Mouse (Mus musculus) limb, embryonic 13.5 days (tissue): ENCODE results near the gene Gm28051. TPM values are rescaled to one million over a fixed set of nuclear protein-coding genes. Genes with fewer than 3 reads are reported as not detected.

Experiments
- ATAC-seq: fragments of 200-750 bp; cut with Nextera tagmentation; 2 replicates; pipeline ENCODE4 v1.8.0; 2017; ENCODE audit warnings: low read depth, moderate number of reproducible peaks, moderate TSS enrichment; ENCODE audit not compliant: low FRiP score
- H3K27ac ChIP-seq: fragments of 300-500 bp; sonication (generic); 2 replicates; pipeline ENCODE4 v1.5.1; 2015; ENCODE audit warnings: inconsistent platforms, mild to moderate bottlenecking, moderate library complexity
- H3K27me3 ChIP-seq: fragments of 300-500 bp; sonication (generic); 2 replicates; pipeline ENCODE4 v1.6.1; 2015; ENCODE audit warnings: mild to moderate bottlenecking, inconsistent platforms
- H3K36me3 ChIP-seq: fragments of 300-500 bp; sonication (generic); 2 replicates; pipeline ENCODE4 v1.6.1; 2015; ENCODE audit warnings: inconsistent platforms, mild to moderate bottlenecking, moderate library complexity
- H3K4me1 ChIP-seq: fragments of 300-500 bp; sonication (generic); 2 replicates; pipeline ENCODE4 v1.6.1; 2015; ENCODE audit warnings: inconsistent platforms
- H3K4me2 ChIP-seq: fragments of 300-500 bp; sonication (generic); replicated peaks from 2 replicates; pipeline ENCODE4 v1.6.1; 2015; ENCODE audit warnings: inconsistent platforms, mild to moderate bottlenecking, moderate library complexity
- H3K4me3 ChIP-seq: fragments of 300-500 bp; sonication (generic); 2 replicates; pipeline ENCODE4 v1.5.1; 2015; ENCODE audit warnings: moderate library complexity, mild to moderate bottlenecking, inconsistent platforms
- H3K9ac ChIP-seq: fragments of 300-500 bp; sonication (generic); 2 replicates; pipeline ENCODE4 v1.6.1; 2015; ENCODE audit warnings: mild to moderate bottlenecking, inconsistent platforms
- H3K9me3 ChIP-seq: fragments of 300-500 bp; sonication (generic); 2 replicates; pipeline ENCODE4 v1.6.1; 2016; ENCODE audit warnings: inconsistent platforms
- WGBS: fragments of 180-500 bp; shearing (Covaris S2); methylation state at CpG from one replicate; pipeline ENCODE4 v1.1.7; 2015; 5-methylcytosine and 5-hydroxymethylcytosine counted together
- polyA plus RNA-seq: library from polyadenylated mRNA; unstranded; fragments of >200 nt; fragmentation: Nextera tagmentation; extraction: Ambion mirVana; gene quantifications from 2 replicates; pipeline ENCODE4 v1.2.1, GENCODE M21; 2015

Gm28051 gene
- polyA plus RNA-seq, result not detected in 2 replicates

- Histone ChIP-seq H3K4me3 (peak within 1 kb of the TSS; percentile 90), H3K27me3 (no peaks in the 10 kb centered on the region), H3K36me3 (peaks cover 15% of the 10 kb centered on the region), H3K27ac (peak within 1 kb of the TSS; percentile 83), H3K9ac (peak within 1 kb of the TSS; percentile 87), H3K9me3 (no peaks in the 10 kb centered on the region), H3K4me2 (peak within 1 kb of the TSS; percentile 90), H3K4me1 (peaks cover 27% of the 10 kb centered on the region)
- ATAC-seq, result peak; percentile 97
- under 1% methylated on average over 73 of the region's 73 CpGs for WGBS
Observed at GRCm38 (mm10) chr12:102757689-102758402, at the start of gene Gm28051, which contains the start of the genes Gon7 and Ubr7. Gene Gm28051, minus strand, starts transcription at chr12:102757765. Gene Gon7, minus strand, starts transcription at chr12:102757803. Gene Ubr7, plus strand, starts transcription at chr12:102757967.

- no peak overlapping the region for H3K9ac ChIP-seq
- peaks cover 39% of the 10 kb centered on the region for H3K36me3 ChIP-seq
- no peak overlapping the region for H3K27ac ChIP-seq
- H3K4me2 ChIP-seq, result no peak overlapping the region
- no peaks in the 10 kb centered on the region for H3K4me1 ChIP-seq
- H3K9me3 ChIP-seq, result no peaks in the 10 kb centered on the region
- H3K4me3 ChIP-seq, result no peak overlapping the region
- 91% methylated on average over 2 of the region's 2 CpGs for WGBS
- H3K27me3 ChIP-seq, result no peaks in the 10 kb centered on the region
- no peak for ATAC-seq
Observed at GRCm38 (mm10) chr12:102799528-102799927, 42.0 kb upstream of the Gm28051 start.

GRCm38 (mm10) chr12:102787927-102788326 lies 30.4 kb upstream of the Gm28051 start:
- Histone ChIP-seq H3K4me2 (no peak overlapping the region), H3K9me3 (no peaks in the 10 kb centered on the region), H3K4me1 (no peaks in the 10 kb centered on the region), H3K36me3 (peaks cover 83% of the 10 kb centered on the region), H3K9ac (no peak overlapping the region), H3K27me3 (no peaks in the 10 kb centered on the region), H3K27ac (no peak overlapping the region), H3K4me3 (no peak overlapping the region)
- ATAC-seq, result no peak
- WGBS, result 82% methylated on average over 7 of the region's 7 CpGs

DNA sequence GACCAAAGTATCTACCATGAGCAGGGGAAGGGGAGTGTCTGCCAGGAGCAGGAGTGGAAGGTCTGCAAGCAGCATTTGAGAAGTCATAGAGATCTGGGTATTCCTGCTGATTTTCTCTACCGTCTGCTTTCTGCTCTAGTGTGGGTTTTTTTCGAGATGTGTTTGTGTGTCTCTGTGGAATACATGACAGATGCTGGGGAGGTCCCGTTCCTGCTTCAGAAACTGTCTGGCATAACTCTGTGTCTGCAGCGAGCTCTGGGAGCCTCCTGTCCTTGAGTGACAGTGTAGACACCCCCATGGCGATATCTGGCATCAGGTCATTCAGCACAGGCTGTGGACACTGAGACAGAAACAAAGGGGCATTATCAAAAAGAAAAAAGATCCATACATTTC lies 28.0 kb upstream of the Gm28051 start:
- Histone ChIP-seq H3K36me3 (peaks cover 77% of the 10 kb centered on the region), H3K4me2 (no peak overlapping the region), H3K4me3 (no peak overlapping the region), H3K27ac (no peak overlapping the region), H3K9me3 (no peaks in the 10 kb centered on the region), H3K27me3 (no peaks in the 10 kb centered on the region), H3K9ac (no peak overlapping the region), H3K4me1 (no peaks in the 10 kb centered on the region)
- WGBS, result 93% methylated on average over 5 of the region's 5 CpGs
- ATAC-seq, result no peak

- Histone ChIP-seq H3K4me1 (no peaks in the 10 kb centered on the region), H3K27ac (no peak overlapping the region), H3K9ac (no peak overlapping the region), H3K4me2 (no peak overlapping the region), H3K36me3 (peaks cover 72% of the 10 kb centered on the region), H3K9me3 (no peaks in the 10 kb centered on the region), H3K4me3 (no peak overlapping the region), H3K27me3 (no peaks in the 10 kb centered on the region)
- 87% methylated on average over 19 of the region's 19 CpGs for WGBS
- no peak for ATAC-seq
Observed at GRCm38 (mm10) chr12:102784899-102785592, 27.5 kb upstream of the Gm28051 start.

DNA sequence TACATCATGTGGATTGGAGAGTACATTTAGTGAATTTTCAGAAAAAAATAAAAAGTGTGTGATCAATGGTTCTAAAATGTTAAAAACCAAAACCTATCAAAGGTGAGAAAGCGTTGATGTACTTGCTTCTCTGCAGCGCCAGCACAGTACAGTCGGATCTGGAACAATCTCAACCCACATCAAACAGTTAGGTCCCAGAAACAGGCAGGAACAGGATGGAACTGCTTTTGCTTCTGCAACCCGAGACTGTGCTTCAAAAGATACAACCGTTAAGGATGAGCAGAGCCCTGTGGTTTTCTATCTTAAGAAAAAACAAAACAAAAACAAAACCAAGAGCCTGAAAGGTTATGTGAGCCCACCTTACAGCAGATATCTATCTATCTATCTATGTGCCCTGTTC lies 25.3 kb upstream of the Gm28051 start:
- Histone ChIP-seq H3K27me3 (no peaks in the 10 kb centered on the region), H3K4me3 (no peak overlapping the region), H3K4me2 (no peak overlapping the region), H3K27ac (no peak overlapping the region), H3K4me1 (no peaks in the 10 kb centered on the region), H3K9ac (no peak overlapping the region), H3K9me3 (no peaks in the 10 kb centered on the region), H3K36me3 (peaks cover 56% of the 10 kb centered on the region)
- whole genome bisulfite sequencing, result 88% methylated on average over 5 of the region's 5 CpGs
- no peak for ATAC-seq

GRCm38 (mm10) chr12:102779452-102779851 lies 21.9 kb upstream of the Gm28051 start:
- H3K36me3 ChIP-seq, result peaks cover 62% of the 10 kb centered on the region

DNA sequence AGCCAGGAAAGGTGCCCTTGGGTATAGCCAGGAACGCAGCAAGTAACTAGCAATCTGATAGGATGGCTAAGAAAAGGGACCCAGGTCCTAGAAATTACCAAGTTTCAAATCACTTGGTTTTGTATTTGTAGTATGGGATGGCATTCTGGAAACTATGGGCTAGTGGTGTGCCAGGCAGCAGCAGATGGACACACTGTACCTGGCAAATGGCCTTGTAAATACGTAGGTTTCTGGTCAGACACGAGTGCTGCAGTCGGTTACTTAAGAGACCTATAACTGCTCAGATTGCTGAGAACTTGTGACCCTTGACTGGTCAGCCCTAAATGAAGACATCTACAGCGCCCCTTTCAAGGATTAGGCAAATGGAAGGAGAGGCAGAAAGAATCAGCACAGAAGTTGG lies 20.6 kb upstream of the Gm28051 start:
- H3K4me3 ChIP-seq, result no peak overlapping the region
- H3K4me1 ChIP-seq, result no peaks in the 10 kb centered on the region
- no peaks in the 10 kb centered on the region for H3K9me3 ChIP-seq
- no peak for ATAC-seq
- no peak overlapping the region for H3K27ac ChIP-seq
- H3K9ac ChIP-seq, result no peak overlapping the region
- H3K36me3 ChIP-seq, result peaks cover 62% of the 10 kb centered on the region
- H3K27me3 ChIP-seq, result no peaks in the 10 kb centered on the region
- WGBS, result 83% methylated on average over 5 of the region's 5 CpGs
- H3K4me2 ChIP-seq, result no peak overlapping the region

More at GRCm38 (mm10) chr12:102779452-102779851, 21.9 kb upstream of the Gm28051 start:
- 57% methylated on average over 3 of the region's 3 CpGs for WGBS
- H3K27me3 ChIP-seq, result no peaks in the 10 kb centered on the region
- H3K4me2 ChIP-seq, result no peak overlapping the region
- H3K27ac ChIP-seq, result no peak overlapping the region
- no peak for ATAC-seq
- H3K9me3 ChIP-seq, result no peaks in the 10 kb centered on the region
- no peaks in the 10 kb centered on the region for H3K4me1 ChIP-seq
- no peak overlapping the region for H3K9ac ChIP-seq
- no peak overlapping the region for H3K4me3 ChIP-seq

GRCm38 (mm10) chr12:102776035-102776434 lies 18.5 kb upstream of the Gm28051 start:
- WGBS, result 94% methylated on average over 14 of the region's 14 CpGs
- peaks cover 65% of the 10 kb centered on the region for H3K36me3 ChIP-seq
- ATAC-seq, result no peak

DNA sequence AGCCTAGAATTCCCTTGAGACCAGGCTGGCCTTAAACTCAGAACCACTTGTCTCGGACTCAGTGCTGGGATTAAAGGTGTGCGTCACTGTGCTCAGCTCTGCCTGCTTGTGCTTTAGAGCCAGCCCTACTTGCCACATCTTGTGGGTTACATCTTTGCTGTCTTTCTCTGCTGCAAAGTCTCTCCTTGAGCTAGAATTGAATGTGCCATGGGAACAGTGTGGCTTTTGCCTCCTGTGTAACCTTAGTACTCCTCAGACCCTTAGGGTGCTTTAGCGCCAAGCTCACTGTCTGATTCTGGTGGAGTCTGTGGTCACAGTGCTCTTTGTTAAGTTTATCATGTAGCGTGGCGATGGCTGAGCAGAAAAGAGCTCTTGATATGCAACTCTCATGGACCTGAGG lies 15.1 kb upstream of the Gm28051 start:
- Histone ChIP-seq H3K4me3 (no peak overlapping the region), H3K27ac (no peak overlapping the region), H3K4me1 (no peaks in the 10 kb centered on the region), H3K36me3 (peaks cover 96% of the 10 kb centered on the region), H3K9ac (no peak overlapping the region), H3K27me3 (no peaks in the 10 kb centered on the region), H3K4me2 (no peak overlapping the region), H3K9me3 (peaks cover 6% of the 10 kb centered on the region; the same call in 1 of the 2 replicates)
- ATAC-seq, result no peak
- 95% methylated on average over 5 of the region's 5 CpGs for WGBS

More at GRCm38 (mm10) chr12:102776035-102776434, 18.5 kb upstream of the Gm28051 start:
- Histone ChIP-seq H3K4me1 (no peaks in the 10 kb centered on the region), H3K9ac (no peak overlapping the region), H3K4me3 (no peak overlapping the region), H3K27ac (no peak overlapping the region), H3K4me2 (no peak overlapping the region), H3K9me3 (peaks cover 6% of the 10 kb centered on the region; the same call in 1 of the 2 replicates), H3K27me3 (no peaks in the 10 kb centered on the region)

DNA sequence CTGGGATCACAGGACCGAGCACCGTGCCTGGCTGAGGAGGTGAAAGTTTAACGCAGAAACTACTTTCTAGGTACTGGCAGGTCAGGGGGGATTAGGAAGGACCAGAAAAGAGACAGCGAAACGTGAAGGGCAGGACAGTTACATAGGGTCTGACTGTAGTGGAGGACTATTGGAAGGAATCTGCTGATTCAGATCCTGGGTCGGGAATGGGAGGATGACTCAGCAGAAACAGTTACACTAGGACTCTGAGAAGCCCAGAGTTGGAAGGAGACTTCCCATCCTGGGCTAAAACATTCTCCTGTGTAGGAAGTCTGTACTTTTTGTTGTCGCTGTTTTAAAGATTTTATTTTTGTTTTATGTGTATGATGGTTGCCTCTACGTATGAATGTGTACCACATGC lies 14.0 kb upstream of the Gm28051 start:
- 94% methylated on average over 8 of the region's 8 CpGs for WGBS
- Histone ChIP-seq H3K36me3 (peaks cover 93% of the 10 kb centered on the region), H3K4me2 (no peak overlapping the region), H3K27me3 (no peaks in the 10 kb centered on the region), H3K9me3 (peaks cover 6% of the 10 kb centered on the region; the same call in 1 of the 2 replicates), H3K9ac (no peak overlapping the region), H3K4me1 (no peaks in the 10 kb centered on the region), H3K27ac (no peak overlapping the region), H3K4me3 (no peak overlapping the region)
- ATAC-seq, result no peak

DNA sequence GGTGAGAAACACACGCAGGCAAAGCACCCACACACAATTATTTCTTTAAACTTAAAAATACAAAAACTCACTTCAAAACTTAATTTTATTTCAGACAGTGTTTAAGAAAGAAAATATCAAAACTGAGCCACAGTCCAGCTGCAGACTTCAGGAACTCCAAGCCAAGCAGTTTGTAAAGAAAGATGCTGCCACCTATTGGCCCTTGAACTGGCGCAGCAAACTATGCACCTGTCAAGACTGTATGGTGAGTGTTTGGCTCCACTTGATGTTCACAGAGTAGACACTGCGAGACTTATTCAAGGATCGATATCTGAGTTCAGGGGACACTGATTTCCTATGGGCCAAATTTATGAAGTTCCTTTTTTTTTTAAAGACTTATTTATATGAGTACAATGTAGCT lies 11.4 kb upstream of the Gm28051 start:
- H3K4me3 ChIP-seq, result no peak overlapping the region
- no peak overlapping the region for H3K27ac ChIP-seq
- no peak overlapping the region for H3K9ac ChIP-seq
- no peaks in the 10 kb centered on the region for H3K27me3 ChIP-seq
- no peak overlapping the region for H3K4me2 ChIP-seq
- 93% methylated on average over 4 of the region's 4 CpGs for WGBS
- ATAC-seq, result no peak
- H3K9me3 ChIP-seq, result peaks cover 6% of the 10 kb centered on the region; the same call in 1 of the 2 replicates
- H3K4me1 ChIP-seq, result no peaks in the 10 kb centered on the region
- peaks cover 91% of the 10 kb centered on the region for H3K36me3 ChIP-seq
